Mouse (Mus musculus) regulatory T cell (primary cell): ENCODE measurements around the gene Ttc39d.
"Not testable (repeated sequence)": the region's sequence is repeated elsewhere in the genome, so short reads cannot be mapped to it uniquely, and the experiment has no call there.

Source experiments
- in situ Hi-C: fragments of 300-600 bp; cut with MboI, MseI; formaldehyde crosslinking; loops from one replicate; pipeline ENCODE4 v1.15.1; 2025; ENCODE audit warnings: high pct_unique_total_duplicates

The Ttc39d gene

GRCm38 (mm10) chr17:80183615-80184014 is 23.6 kb upstream of the Ttc39d start:
- in situ Hi-C loops = loop anchor here (5.0 to 25.0 kb wide), 3 partner anchors 136 to 471 kb away; partner anchors contain the start of genes Atl2 and Cyp1b1

DNA sequence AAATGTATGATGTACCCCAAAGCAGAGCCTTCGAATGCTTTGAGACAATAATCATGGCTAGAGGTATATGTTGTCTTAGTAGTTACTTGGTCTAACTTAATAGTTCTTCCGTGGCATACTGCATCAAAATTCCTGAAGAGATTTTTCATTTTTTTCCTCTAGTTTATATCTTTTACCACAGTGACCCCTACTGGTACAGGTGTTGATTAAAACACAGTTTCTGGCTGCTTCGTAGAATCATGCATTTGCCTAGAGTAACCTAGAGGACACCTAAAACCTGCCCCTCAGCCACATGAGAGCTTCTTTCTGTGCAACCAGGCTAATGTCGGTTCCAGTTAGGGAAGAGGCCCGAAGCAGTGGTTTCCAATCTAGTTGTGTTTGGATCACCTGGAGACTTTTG is 14.2 kb upstream of the Ttc39d start:
- in situ Hi-C loops = loop anchor here (25.0 kb wide), 2 partner anchors 306 to 481 kb away; partner anchors contain the start of genes Atl2 and Cyp1b1

DNA sequence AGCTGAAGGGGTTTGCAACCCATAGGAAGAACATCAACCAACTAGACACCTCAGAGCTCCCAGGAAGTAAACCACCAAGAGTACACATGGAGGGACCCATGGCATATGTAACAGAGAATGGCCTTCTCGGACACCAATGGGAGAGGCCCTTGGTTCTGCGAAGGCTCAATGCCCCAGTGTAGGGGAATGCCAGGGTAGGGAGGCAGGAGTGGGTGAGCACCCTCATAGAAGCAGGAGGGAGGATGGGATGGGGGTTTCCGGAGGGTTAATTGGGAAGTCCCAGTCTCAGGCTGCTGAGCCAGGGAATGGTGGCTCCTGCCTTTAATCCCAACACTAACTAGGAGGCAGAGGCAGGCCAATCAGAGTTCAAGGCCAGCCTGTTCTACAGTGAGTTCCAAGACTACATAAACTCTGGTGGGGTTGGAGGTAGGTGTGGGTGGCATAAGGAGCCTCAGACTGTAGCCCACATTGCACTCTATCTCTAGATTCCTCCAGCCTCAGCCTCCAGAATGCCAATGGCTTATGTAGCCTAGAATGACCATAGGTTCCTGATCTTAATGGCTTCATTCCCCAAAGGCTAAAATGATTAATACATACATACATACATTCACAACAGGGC is 8.0 kb upstream of the Ttc39d start:
- in situ Hi-C loops = loop anchor here (25.0 kb wide), 2 partner anchors 312 to 487 kb away; partner anchors contain the start of genes Atl2 and Cyp1b1

- in situ Hi-C loops = loop anchor here (25.0 kb wide), 1 partner anchor 1118 kb away; no protein-coding TSS in a partner anchor
Observed at GRCm38 (mm10) chr17:80205657-80206056, 1.6 kb upstream of the Ttc39d start.

DNA sequence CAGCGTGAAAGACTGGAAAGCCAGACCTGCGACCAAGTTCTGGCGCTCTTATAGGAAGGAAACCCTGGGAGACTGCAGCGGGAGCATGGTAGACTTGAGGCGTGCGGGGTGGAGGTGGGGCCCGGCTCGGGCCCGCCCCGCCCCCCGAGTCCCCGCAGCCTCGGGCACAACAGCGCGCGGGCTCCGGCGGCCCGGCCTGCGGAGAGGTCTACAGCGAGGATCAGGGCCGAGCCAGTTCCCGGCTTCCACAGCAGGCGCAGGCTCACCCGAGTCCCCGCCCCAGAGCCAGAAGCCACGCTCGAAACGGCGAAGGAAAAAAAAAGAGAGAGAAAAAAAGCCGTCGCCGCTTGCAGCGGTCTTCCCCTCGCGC is 974 bp upstream of the Ttc39d start:
- in situ Hi-C loops = loop anchor here (25.0 kb wide), 1 partner anchor 1119 kb away; no protein-coding TSS in a partner anchor

GRCm38 (mm10) chr17:80213998-80214397 is 6.7 kb downstream of the Ttc39d start:
- in situ Hi-C loops = loop anchor here (10.0 to 25.0 kb wide), 2 partner anchors 341 to 1127 kb away; no protein-coding TSS in a partner anchor

GRCm38 (mm10) chr17:80220131-80220530 is 12.9 kb downstream of the Ttc39d start:
- in situ Hi-C loops = loop anchor here (25.0 kb wide), 1 partner anchor 1133 kb away; no protein-coding TSS in a partner anchor

DNA sequence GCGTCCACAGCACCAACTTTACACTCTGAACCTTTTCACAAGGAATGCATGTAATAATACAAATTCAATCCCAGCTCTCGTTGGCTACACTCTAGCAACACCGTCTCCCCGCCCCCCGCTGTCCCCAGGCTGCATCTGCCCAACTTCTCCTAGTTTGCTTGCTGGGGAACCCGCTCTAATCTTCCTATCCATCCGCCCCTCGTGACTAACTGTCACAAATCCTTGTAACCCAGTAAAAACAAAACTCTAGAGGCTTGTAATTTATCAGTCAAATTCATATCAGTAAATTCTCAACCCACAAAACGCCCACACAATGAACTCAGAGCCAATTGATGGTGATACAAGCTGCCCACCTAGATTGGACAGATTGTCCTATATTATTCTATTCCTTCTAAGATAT is 13.9 kb downstream of the Ttc39d start:
- in situ Hi-C loops = loop anchor here (25.0 kb wide), 1 partner anchor 1134 kb away; no protein-coding TSS in a partner anchor

DNA sequence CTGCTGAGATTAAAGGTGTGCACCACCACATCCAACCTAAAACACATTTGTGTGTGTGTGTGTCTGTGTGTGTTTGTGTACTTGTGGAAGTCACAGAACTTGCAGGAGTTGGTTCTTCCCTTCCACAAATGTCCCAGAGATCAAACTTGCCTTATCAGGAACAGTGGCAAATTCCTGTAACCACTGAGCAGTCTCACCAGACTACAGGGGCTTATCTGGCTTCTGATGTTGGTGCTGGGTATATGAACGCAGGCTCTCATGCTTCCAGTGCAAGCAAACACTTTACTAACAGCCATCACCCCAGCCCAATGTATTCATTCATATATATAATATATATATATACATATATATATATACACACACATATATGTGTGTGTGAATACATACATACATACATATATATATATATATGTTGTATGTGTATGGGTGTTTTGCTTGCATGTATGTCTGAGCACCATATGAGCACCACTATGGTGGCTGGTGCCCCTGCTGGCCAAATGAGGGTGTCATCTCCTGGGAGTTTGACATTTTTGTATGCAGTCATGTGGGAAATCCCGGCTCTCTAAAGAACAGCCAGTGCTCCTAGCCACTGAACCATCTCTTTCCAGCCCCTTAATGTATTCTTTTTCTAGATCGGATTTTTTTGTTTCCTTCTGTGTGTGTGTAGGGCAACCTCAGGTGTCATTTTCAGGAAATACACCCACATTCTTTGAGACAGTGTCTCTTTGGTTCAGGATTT is 14.8 kb downstream of the Ttc39d start:
- in situ Hi-C loops = loop anchor here (25.0 kb wide), 1 partner anchor 1135 kb away; no protein-coding TSS in a partner anchor

- in situ Hi-C loops = loop anchor here (25.0 kb wide), 1 partner anchor 1137 kb away; no protein-coding TSS in a partner anchor
Observed at GRCm38 (mm10) chr17:80223829-80224228, 16.6 kb downstream of the Ttc39d start.

GRCm38 (mm10) chr17:80224326-80225116 is 17.3 kb downstream of the Ttc39d start, which contains the start of gene Gemin6:
Gene Gemin6, plus strand, starts transcription at chr17:80224441.
- in situ Hi-C loops = loop anchor here (25.0 kb wide), 1 partner anchor 1137 kb away; no protein-coding TSS in a partner anchor

DNA sequence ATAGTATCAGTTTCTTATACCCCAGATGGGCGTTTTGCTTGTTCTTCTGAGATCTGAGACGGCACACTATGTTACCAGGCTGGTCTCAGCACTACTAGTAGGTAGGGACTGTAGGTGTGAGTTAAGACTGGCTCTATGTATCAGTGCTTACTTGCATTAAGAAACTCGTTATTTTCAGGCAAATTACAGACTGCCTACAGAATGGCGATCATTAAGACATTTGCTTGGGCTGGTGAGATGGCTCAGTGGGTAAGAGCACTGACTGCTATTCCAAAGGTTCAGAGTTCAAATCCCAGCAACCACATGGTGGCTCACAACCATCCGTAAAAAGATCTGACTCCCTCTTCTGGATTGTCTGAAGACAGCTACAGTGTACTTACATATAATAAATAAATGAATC is 17.9 kb downstream of the Ttc39d start:
- in situ Hi-C loops = not testable (repeated sequence)

DNA sequence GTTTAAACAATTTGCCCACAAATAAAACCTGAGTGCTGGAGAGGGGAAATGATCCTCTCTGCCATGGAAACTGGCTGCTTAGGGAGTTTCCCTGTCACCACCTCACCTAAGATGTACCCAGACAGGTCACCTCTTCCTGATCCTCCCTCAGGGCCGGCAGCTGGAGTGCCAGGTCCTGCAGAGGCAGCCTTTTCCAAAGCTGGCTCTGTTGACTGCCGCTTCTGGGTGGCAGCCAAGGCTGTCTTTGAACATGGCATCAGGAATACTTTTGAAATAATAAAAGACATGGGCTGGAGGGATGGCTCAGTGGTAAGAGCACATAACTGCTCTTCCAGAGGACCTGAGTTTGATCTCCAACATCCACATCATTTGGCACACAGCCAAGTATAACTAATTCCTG is 22.1 kb downstream of the Ttc39d start:
- in situ Hi-C loops = no loop called here

- in situ Hi-C loops = no loop called here
Observed at GRCm38 (mm10) chr17:80233844-80234243, 26.6 kb downstream of the Ttc39d start.

DNA sequence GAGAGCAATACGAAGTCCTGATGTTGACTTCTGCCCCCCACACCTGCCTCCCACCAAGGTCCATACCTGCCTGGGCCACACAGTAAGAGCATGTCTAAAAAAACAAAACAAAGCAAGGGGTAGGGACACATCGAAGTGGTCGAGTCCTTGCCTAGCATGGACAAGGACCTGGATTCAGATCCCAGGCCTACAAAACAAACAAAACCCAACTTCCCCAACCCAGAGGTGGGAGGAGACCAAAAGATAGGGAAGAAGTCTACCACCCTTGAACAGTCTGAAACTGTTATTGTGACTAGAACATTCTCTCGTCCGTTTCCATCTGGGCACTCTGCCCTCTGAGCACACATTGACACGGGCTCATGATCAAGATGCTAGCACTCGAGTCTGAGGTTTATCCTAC is 27.1 kb downstream of the Ttc39d start:
- in situ Hi-C loops = no loop called here

DNA sequence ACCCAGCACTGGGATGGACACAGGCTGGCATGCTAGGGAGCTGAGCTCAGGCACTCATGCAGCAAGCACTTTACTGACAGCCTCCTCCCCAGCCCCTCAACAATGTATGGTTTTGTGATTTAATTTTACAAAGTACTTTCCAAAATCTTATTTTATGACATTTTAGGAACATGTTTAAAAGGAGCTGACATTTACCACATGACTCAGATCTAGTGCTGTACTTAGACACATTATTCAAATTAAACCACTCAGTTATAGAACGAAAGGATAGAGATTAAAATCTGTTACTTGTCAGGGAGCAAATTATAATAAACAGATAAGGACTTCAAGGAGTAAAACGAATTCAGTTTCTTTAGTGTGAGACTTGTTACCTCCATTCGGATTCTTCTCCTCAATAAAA is 28.2 kb downstream of the Ttc39d start:
- in situ Hi-C loops = no loop called here

GRCm38 (mm10) chr17:80236805-80237204 is 29.5 kb downstream of the Ttc39d start:
- in situ Hi-C loops = no loop called here

DNA sequence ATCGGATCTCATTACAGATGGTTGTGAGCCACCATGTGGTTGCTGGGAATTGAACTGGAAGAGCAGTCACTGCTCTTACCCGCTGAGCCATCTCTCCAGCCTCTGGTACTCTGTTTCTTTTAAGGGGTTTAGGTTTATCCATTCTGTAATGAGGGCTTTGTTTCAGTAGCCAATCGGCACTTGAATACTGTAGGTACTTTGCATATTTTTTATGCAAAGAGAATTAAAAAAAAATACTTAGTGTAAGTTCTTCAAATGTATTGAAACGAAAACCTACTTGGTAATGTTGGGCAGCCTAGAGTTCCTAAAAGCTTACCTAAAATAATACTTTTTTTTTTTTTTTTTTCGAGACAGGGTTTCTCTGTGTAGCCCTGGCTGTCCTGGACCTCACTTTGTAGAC is 30.2 kb downstream of the Ttc39d start:
- in situ Hi-C loops = no loop called here

DNA sequence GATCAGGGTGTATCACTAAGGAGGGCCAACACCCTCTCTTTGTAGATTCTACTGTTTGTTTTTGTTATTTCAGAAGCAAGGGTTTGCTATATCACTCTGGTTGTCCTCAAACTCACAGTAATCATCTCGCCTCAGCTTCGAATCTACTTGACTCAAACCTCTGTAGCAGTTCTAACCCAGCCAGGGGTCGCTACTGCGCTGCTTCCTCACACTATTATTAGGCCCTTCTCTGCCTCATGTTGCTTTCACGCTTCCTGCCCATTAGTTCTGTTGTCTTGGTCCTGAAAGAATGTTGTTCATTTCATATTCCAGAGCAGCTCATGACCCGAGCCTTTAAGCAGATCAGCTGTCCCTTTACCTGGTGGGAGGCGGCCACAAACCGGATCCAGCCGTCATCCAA is 34.3 kb downstream of the Ttc39d start:
- in situ Hi-C loops = no loop called here

DNA sequence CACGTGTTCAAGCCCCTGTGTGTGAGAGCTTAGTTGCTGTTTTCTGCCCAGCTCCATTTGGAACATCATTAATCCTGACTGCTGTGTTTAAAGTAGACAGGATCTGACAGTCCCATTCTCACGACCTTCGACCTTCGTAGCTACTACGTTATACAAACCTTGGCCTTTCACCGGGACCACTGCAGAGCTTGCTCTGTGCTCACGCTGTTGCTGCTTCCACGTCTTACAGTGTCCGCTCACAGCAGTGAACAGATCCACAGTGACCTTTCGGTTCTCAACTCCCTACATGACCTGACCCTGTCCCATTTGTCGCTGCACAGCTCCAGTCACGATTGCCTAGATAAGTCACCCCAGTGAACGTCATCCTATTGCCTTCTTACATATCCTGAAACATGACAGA is 35.9 kb downstream of the Ttc39d start:
- in situ Hi-C loops = no loop called here

- in situ Hi-C loops = no loop called here
Observed at GRCm38 (mm10) chr17:80252757-80253525, 45.7 kb downstream of the Ttc39d start.
